Mouse (Mus musculus): Measurements from ENCODE around the gene Gm9733. TPM values are rescaled to one million over a fixed set of nuclear protein-coding genes. Genes with fewer than 3 reads are reported as not detected.
"Not testable (repeated sequence)": the region's sequence is repeated elsewhere in the genome, so short reads cannot be mapped to it uniquely, and the experiment has no call there.

Gene Gm9733
- polyA plus RNA-seq (2012): not detected in 2 replicates

- no peak within 1 kb of the TSS for H3K4me3 ChIP-seq (replicated peaks)
- no peaks in the 10 kb centered on the region for H3K4me1 ChIP-seq (ENCODE audit: control insufficient read depth)
- no peaks in the 10 kb centered on the region for H3K36me3 ChIP-seq (ENCODE audit: control insufficient read depth)
- H3K9me3 ChIP-seq (ENCODE audit: control insufficient read depth, low read length): peaks cover 2% of the 10 kb centered on the region; the same call in 1 of the 2 replicates
- H3K27me3 ChIP-seq (ENCODE audit: control insufficient read depth): no peaks in the 10 kb centered on the region
- TF ChIP-seq TAL1 (IDR thresholded peaks at IDR 0.05; ENCODE audit: low read length): no peak
- no peak for TF ChIP-seq GATA1 (IDR thresholded peaks at IDR 0.05; ENCODE audit: low read length)
Observed at GRCm38 (mm10) chr3:15332063-15332462, at the start of gene Gm9733. Gm9733 (minus strand) TSS chr3:15332302.

GRCm38 (mm10) chr3:15355690-15356089, 23.6 kb upstream of the Gm9733 start:
- not testable (repeated sequence) for H3K27me3 ChIP-seq (ENCODE audit: control insufficient read depth); H3K4me3 ChIP-seq (replicated peaks); H3K4me1 ChIP-seq (ENCODE audit: control insufficient read depth)

GRCm38 (mm10) chr3:15350318-15350717, 18.2 kb upstream of the Gm9733 start:
- not testable (repeated sequence) for H3K9me3 ChIP-seq (ENCODE audit: control insufficient read depth, low read length); H3K4me1 ChIP-seq (ENCODE audit: control insufficient read depth); H3K4me3 ChIP-seq (replicated peaks); H3K27me3 ChIP-seq (ENCODE audit: control insufficient read depth); H3K36me3 ChIP-seq (ENCODE audit: control insufficient read depth)

More at GRCm38 (mm10) chr3:15355690-15356089, 23.6 kb upstream of the Gm9733 start:
- not testable (repeated sequence) for H3K36me3 ChIP-seq (ENCODE audit: control insufficient read depth); H3K9me3 ChIP-seq (ENCODE audit: control insufficient read depth, low read length)

- not testable (repeated sequence) for H3K36me3 ChIP-seq (ENCODE audit: control insufficient read depth); H3K4me1 ChIP-seq (ENCODE audit: control insufficient read depth); H3K27me3 ChIP-seq (ENCODE audit: control insufficient read depth); H3K9me3 ChIP-seq (ENCODE audit: control insufficient read depth, low read length); H3K4me3 ChIP-seq (replicated peaks)
Observed at GRCm38 (mm10) chr3:15345606-15346005, 13.5 kb upstream of the Gm9733 start.

GRCm38 (mm10) chr3:15340287-15340686, 8.2 kb upstream of the Gm9733 start:
- H3K4me3 ChIP-seq (replicated peaks): no peak overlapping the region
- no peak for TF ChIP-seq GATA1 (IDR thresholded peaks at IDR 0.05; ENCODE audit: low read length)
- no peak for TF ChIP-seq TAL1 (IDR thresholded peaks at IDR 0.05; ENCODE audit: low read length)
- no peaks in the 10 kb centered on the region for H3K36me3 ChIP-seq (ENCODE audit: control insufficient read depth)
- H3K9me3 ChIP-seq (ENCODE audit: control insufficient read depth, low read length): no peaks in the 10 kb centered on the region
- no peaks in the 10 kb centered on the region for H3K27me3 ChIP-seq (ENCODE audit: control insufficient read depth)
- no peaks in the 10 kb centered on the region for H3K4me1 ChIP-seq (ENCODE audit: control insufficient read depth)

GRCm38 (mm10) chr3:15334182-15334581, 2.1 kb upstream of the Gm9733 start:
- no peaks in the 10 kb centered on the region for H3K27me3 ChIP-seq (ENCODE audit: control insufficient read depth)
- no peaks in the 10 kb centered on the region for H3K36me3 ChIP-seq (ENCODE audit: control insufficient read depth)
- no peaks in the 10 kb centered on the region for H3K4me1 ChIP-seq (ENCODE audit: control insufficient read depth)
- peaks cover 2% of the 10 kb centered on the region; the same call in 1 of the 2 replicates for H3K9me3 ChIP-seq (ENCODE audit: control insufficient read depth, low read length)
- no peak overlapping the region for H3K4me3 ChIP-seq (replicated peaks)
- TF ChIP-seq TAL1 (IDR thresholded peaks at IDR 0.05; ENCODE audit: low read length) (no peak), GATA1 (IDR thresholded peaks at IDR 0.05; ENCODE audit: low read length) (no peak)

- H3K36me3 ChIP-seq (ENCODE audit: control insufficient read depth): no peaks in the 10 kb centered on the region
- no peak for TF ChIP-seq GATA1 (IDR thresholded peaks at IDR 0.05; ENCODE audit: low read length)
- TF ChIP-seq TAL1 (IDR thresholded peaks at IDR 0.05; ENCODE audit: low read length): no peak
- H3K4me1 ChIP-seq (ENCODE audit: control insufficient read depth): no peaks in the 10 kb centered on the region
- H3K27me3 ChIP-seq (ENCODE audit: control insufficient read depth): no peaks in the 10 kb centered on the region
- no peak overlapping the region for H3K4me3 ChIP-seq (replicated peaks)
- H3K9me3 ChIP-seq (ENCODE audit: control insufficient read depth, low read length): peaks cover 2% of the 10 kb centered on the region; the same call in 1 of the 2 replicates
Observed at GRCm38 (mm10) chr3:15331545-15331944, 557 bp downstream of the Gm9733 start.

GRCm38 (mm10) chr3:15329549-15329948, 2.6 kb downstream of the Gm9733 start:
- Histone ChIP-seq H3K9me3 (ENCODE audit: control insufficient read depth, low read length) (peaks cover 2% of the 10 kb centered on the region; the same call in 1 of the 2 replicates), H3K27me3 (ENCODE audit: control insufficient read depth) (no peaks in the 10 kb centered on the region), H3K4me3 (replicated peaks) (no peak overlapping the region), H3K36me3 (ENCODE audit: control insufficient read depth) (no peaks in the 10 kb centered on the region), H3K4me1 (ENCODE audit: control insufficient read depth) (no peaks in the 10 kb centered on the region)
- TF ChIP-seq TAL1 (IDR thresholded peaks at IDR 0.05; ENCODE audit: low read length): no peak
- TF ChIP-seq GATA1 (IDR thresholded peaks at IDR 0.05; ENCODE audit: low read length): no peak

- Histone ChIP-seq H3K4me1 (ENCODE audit: control insufficient read depth) (no peaks in the 10 kb centered on the region), H3K36me3 (ENCODE audit: control insufficient read depth) (no peaks in the 10 kb centered on the region), H3K27me3 (ENCODE audit: control insufficient read depth) (no peaks in the 10 kb centered on the region), H3K4me3 (replicated peaks) (no peak overlapping the region), H3K9me3 (ENCODE audit: control insufficient read depth, low read length) (no peaks in the 10 kb centered on the region)
- no peak for TF ChIP-seq GATA1 (IDR thresholded peaks at IDR 0.05; ENCODE audit: low read length)
- no peak for TF ChIP-seq TAL1 (IDR thresholded peaks at IDR 0.05; ENCODE audit: low read length)
Observed at GRCm38 (mm10) chr3:15284424-15285328, 47.4 kb downstream of the Gm9733 start.

Measured in erythroblast, embryonic 14.5 days (primary cell).